20 mouse cellular contexts compared by ENCODE assay signal in the genomic region with DNA sequence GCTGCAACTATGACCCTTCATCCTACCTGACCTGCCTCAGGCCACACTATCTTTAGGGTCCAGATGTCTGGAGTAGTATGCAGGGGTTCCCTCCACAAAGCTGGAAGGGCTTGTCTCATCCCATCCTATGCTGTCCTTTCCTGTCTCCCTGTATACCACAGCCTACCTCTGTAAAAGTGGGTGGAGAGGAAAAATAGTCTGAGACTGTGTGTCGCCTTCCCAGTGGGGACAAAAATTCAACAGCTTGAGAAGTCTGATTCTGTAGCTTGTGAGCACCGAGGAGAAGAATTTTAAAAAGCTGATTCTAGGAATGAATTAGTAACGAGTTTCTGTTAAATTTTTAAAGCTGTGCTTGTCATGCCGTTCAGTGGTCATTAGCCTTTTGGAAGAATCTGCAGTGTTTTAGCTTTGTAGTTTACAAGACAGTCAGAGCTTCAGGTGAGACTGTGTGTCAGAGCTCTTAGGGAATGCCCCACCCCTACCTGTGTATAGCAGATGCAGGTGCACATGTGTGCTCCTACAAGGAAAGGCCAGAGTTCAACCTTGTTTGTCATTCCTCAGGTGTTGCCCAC. TPM values are rescaled to one million over a fixed set of nuclear protein-coding genes. Genes with fewer than 3 reads are reported as not detected.
DNase-seq lines count a peak whose midpoint lies in the region; ATAC-seq and TF ChIP-seq lines count a peak whose summit lies in the region.
"Had no signal": no experiment of that assay in that cellular context is flagged by ENCODE, and none has a peak within 500 bp of the region (broad histone marks: within the 10 kb centered on the region; RNA-seq: fewer than 3 reads in every experiment).

No protein-coding gene starts in this region.

- no peaks in the 10 kb centered on the region for H3K4me1 ChIP-seq in kidney, embryonic 15.5 days
- no peaks in the 10 kb centered on the region for H3K4me1 ChIP-seq in intestine, embryonic 16.5 days (ENCODE audit: control insufficient read depth, insufficient read depth, low read length)
- H3K4me1 ChIP-seq: heart, embryonic 12.5 days had no signal

- no peaks in the 10 kb centered on the region for H3K9me3 ChIP-seq in kidney, embryonic 15.5 days (replicated peaks)
- no peaks in the 10 kb centered on the region for H3K9me3 ChIP-seq in intestine, embryonic 16.5 days (ENCODE audit: control insufficient read depth, low read length)
- H3K9me3 ChIP-seq: embryonic facial prominence, embryonic 13.5 days; forebrain, embryonic 12.5 days; heart, embryonic 12.5 days; hindbrain, embryonic 10.5 days had no signal

- no peak overlapping the region for H3K27ac ChIP-seq in kidney, embryonic 15.5 days
- peak overlapping the region; percentile 34; the same call in 1 of the 2 replicates for H3K27ac ChIP-seq in left cerebral cortex, adult 2 months
- no peak overlapping the region for H3K27ac ChIP-seq in intestine, embryonic 16.5 days (ENCODE audit: low read length)
- H3K27ac ChIP-seq: embryonic facial prominence, embryonic 13.5 days; forebrain, embryonic 12.5 days; gastrocnemius, adult 2 months; hindbrain, embryonic 10.5 days had no signal

- no peaks in the 10 kb centered on the region for H3K27me3 ChIP-seq in kidney, embryonic 15.5 days
- H3K27me3 ChIP-seq in intestine, embryonic 16.5 days (replicated peaks; ENCODE audit: control insufficient read depth, insufficient read depth, low read length): no peaks in the 10 kb centered on the region
- H3K27me3 ChIP-seq: CH12.LX; embryonic facial prominence, embryonic 13.5 days; forebrain, embryonic 12.5 days; heart, embryonic 12.5 days had no signal

- no peak for TF ChIP-seq CTCF in left cerebral cortex, adult 2 months (IDR thresholded peaks at IDR 0.05)

- intact Hi-C loops in left cerebral cortex, adult 2 months (cut with DNase I): loop anchor here (10.0 kb wide), 1 partner anchor 130 kb away; no protein-coding TSS in a partner anchor
- intact Hi-C loops in left cerebral cortex, postnatal 14 days (cut with DNase I): no loop called here

- H3K4me2 ChIP-seq in kidney, embryonic 15.5 days: no peak overlapping the region
- no peak overlapping the region for H3K4me2 ChIP-seq in intestine, embryonic 16.5 days (ENCODE audit: low read depth, low read length)
- H3K4me2 ChIP-seq: embryonic facial prominence, embryonic 13.5 days; forebrain, embryonic 12.5 days; heart, embryonic 12.5 days had no signal

- WGBS in kidney, embryonic 15.5 days: 89% methylated on average over 4 of the region's 4 CpGs
- 80% methylated on average over 4 of the region's 4 CpGs for WGBS in intestine, embryonic 16.5 days

- no peak overlapping the region for H3K9ac ChIP-seq in kidney, embryonic 15.5 days
- no peak overlapping the region for H3K9ac ChIP-seq in intestine, embryonic 16.5 days (ENCODE audit: low read depth, low read length)
- H3K9ac ChIP-seq: embryonic facial prominence, embryonic 13.5 days; forebrain, embryonic 12.5 days; heart, embryonic 12.5 days had no signal

- H3K4me3 ChIP-seq in kidney, embryonic 15.5 days (replicated peaks): no peak overlapping the region
- no peak overlapping the region for H3K4me3 ChIP-seq in left cerebral cortex, adult 2 months
- H3K4me3 ChIP-seq in intestine, embryonic 16.5 days (ENCODE audit: low read length): no peak overlapping the region
- H3K4me3 ChIP-seq: embryonic facial prominence, embryonic 13.5 days; forebrain, embryonic 12.5 days; gastrocnemius, adult 2 months; heart, embryonic 12.5 days; hindbrain, embryonic 10.5 days had no signal

- H3K36me3 ChIP-seq in kidney, embryonic 15.5 days: no peaks in the 10 kb centered on the region
- H3K36me3 ChIP-seq in intestine, embryonic 16.5 days (ENCODE audit: control insufficient read depth, insufficient read depth, low read length): no peaks in the 10 kb centered on the region
- H3K36me3 ChIP-seq: embryonic facial prominence, embryonic 13.5 days; forebrain, embryonic 12.5 days; heart, embryonic 12.5 days; hindbrain, embryonic 10.5 days had no signal

- ATAC-seq in kidney, embryonic 15.5 days (replicated peaks; ENCODE audit: low FRiP score): no peak
- ATAC-seq in intestine, embryonic 16.5 days: peak; percentile 48; the same call in 1 of the 2 replicates
- ATAC-seq: activated CD4-positive, CD25-positive, alpha-beta regulatory T cell, adult 4 months; forebrain, embryonic 16.5 days; Patski had no signal

- DNase-seq in kidney, adult 11 months: peak; percentile 14
- DNase-seq in left cerebral cortex, adult 2 months (ENCODE audit: extremely low spot score in 1 of 2, low spot score in 2 of 2): no peak
- DNase-seq in left cerebral cortex, postnatal 14 days (ENCODE audit: low spot score in 2 of 2): no peak
- no peak for DNase-seq in lung, postnatal 14 days
- DNase-seq: adrenal gland, postnatal 14 days; cerebellum, adult 18-20 months; cerebellum, adult 9-11 months; cerebellum, postnatal 36 days; gastrocnemius, adult 2 months; gastrocnemius, postnatal 25 days had no signal

RNA-seq across cellular contexts. Expression of a gene that starts 40.1 kb away (rescaled TPM):
- 8.2 and 8.6 TPM in 2 replicates for polyA plus RNA-seq in kidney, embryonic 15.5 days (2015; fragmentation: Nextera tagmentation; extraction: Ambion mirVana)
- 10 to 100 TPM; 78.7 to 79.6 TPM for total RNA-seq in left cerebral cortex, adult 2 months (2021)
- 10 to 100 TPM; 83.1 to 91.5 TPM for total RNA-seq in left cerebral cortex, postnatal 14 days (2021)
- 5.9 and 6.0 TPM in 2 replicates for polyA plus RNA-seq in intestine, embryonic 16.5 days (2015; fragmentation: Nextera tagmentation; extraction: Ambion mirVana)
